Mouse (Mus musculus): ENCODE measurements around the gene Syde2.
"Not testable (repeated sequence)": the region's sequence is repeated elsewhere in the genome, so short reads cannot be mapped to it uniquely, and the experiment has no call there.

The Syde2 gene

GRCm38 (mm10) chr3:145987268-145987969 is at the start of gene Syde2:
Gene Syde2 (plus strand): TSS chr3:145987870.
- peak; percentile 90 for DNase-seq

- no peak for DNase-seq
Observed at GRCm38 (mm10) chr3:145938405-145939349, 49.0 kb upstream of the Syde2 start.

DNA sequence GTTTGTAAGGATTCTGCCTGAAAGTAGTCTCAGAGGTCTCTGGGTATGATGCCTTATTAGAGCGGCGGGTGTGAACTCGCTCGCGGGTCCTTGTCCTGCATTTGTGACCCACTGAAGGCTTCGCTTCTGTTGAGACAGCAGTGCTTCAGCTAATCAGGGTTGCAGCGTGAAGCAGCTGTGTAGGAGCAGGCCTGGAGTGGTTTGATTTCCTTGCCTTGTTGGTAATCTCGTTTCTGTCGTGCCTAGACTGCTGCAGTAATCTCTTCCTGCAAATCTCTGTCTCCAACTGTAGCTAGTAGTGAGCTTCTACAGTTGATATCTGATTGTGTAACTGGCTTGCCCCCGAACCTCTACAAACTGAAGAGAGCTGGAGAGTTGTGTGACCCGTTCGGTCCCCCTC is 48.3 kb upstream of the Syde2 start:
- no peak for DNase-seq

DNA sequence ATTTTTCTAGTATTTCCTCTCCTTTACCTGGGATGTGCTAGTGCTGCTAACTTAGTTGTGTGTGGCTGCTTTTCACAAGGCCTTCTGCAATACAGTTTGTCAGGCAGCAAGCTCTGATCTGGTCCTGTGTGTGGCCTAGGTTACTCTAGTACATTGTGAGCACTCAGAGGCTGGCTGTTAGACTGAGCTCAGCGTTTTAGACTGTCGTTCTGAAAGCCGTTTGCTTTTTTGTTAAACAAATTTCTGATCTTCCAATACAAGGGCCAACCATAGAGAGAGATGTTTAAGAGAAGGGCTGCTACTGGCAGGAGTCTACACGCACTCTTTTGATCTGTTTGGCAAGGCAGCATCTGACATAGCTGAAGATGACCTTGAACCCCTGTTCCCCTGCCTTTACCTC is 47.7 kb upstream of the Syde2 start:
- DNase-seq, result no peak

DNA sequence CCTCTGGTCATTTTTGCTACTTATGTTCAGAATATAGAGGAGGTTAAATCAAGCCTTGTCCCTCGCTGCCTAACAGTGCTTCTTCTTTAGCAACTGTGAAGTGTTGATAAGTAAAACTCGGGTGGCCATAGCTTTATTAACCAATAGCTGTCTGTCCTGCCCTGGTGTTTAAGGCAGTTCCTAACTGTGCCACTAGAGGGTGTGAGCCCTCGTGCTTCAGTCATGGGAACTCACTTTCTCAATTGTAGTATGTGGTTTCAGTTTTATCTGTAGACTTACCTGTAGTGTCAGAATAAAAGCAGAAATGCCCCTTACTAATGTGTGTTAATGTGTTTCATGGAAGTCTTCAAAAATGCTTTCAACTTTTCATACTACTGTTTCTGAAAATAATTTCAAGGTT is 45.7 kb upstream of the Syde2 start:
- peak; percentile 69 for DNase-seq

DNA sequence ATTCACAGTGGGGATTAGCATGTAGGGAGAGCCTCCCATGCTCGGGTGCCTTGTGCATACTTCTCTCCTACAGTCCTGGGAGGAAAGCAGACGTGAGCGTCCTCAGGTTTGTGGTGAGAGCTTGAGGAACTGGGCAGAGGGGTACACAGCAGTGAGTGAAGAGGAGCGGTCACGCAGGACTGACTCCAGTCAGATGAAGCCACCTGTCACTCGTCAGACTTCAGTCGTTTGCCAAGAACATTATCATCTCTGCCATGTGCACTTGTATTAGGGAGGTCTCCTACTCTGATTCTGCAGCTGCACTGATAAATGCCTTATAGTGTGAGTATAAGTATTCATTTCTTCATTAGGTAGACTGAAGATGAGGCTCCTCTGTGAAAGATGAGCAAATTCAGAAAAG is 43.3 kb upstream of the Syde2 start:
- no peak for DNase-seq

DNA sequence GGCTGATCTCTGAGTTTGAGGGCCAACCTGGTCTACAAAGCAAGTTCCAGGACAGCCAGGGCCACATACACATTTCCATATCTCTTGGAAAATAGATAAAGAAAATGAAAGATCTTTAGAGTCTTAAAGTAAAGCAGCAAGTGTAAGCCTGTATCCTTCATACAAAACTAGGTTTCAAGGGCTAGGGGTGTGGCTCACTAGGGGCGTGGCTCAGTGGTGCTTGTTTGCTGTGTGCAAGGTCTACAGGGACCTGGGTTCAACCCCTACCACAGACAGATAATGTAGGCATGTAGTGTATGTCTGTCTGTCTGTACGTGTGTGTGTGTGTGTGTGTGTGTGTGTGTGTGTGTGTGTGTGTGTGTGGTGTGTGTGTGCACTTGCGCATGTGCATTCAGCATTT is 41.8 kb upstream of the Syde2 start:
- no peak for DNase-seq

DNA sequence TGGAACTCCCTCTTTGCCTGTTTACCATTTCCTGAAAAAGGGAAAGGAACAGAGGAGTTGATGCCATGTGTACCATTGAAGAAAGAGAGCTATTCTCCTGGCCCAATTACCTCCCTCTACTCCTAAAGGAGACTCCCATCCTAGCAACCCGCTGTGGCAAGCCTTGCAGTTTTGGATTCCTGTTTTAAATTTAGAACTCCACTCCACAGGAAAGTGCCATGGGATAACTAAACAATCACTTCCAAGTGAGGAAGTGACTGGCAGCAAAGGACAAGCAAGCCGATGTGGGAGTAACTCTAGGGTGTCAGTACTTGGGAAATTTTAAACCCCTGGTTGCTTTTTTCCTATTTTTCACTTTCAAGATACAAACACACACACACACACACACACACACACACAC is 41.0 kb upstream of the Syde2 start:
- DNase-seq, result no peak

- DNase-seq, result no peak
Observed at GRCm38 (mm10) chr3:145947539-145948204, 40.0 kb upstream of the Syde2 start.

DNA sequence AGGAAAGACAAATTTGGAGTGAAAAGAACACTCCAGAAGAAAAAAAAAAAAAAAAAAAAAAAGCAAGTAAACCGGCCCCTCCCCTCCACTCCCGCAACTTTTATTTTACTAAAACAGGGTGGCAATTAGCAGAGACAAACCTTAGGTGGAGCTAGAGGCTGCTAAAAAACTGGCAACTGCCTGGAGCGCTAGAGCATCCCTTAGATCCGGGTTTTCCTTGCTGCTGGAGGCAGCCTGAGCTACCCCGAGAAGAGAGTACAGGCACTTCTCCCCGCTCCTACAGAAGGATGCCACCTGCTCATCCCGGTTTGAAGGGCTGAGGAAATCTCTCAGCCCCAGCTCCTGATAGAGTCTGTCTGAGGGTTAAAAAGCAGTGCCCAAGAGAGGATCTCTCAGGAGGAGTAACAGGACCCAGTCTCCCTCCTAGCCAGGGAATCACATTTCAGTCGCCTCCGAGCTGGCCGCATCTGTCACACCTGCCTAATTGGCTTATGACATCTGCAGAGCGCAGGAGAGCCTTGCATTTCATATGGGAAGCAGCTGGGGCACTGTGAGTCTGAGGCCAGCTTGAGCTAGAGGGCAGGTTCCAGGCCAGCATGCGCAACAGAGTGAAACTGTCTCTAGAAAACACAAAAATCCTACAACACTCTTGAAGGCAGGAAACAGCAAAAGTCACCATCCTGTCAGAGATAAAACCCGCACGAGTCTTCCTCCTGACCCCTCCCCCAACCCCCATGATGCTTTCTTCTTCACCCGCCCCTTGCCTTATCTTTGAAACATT is 37.4 kb upstream of the Syde2 start:
- DNase-seq, result peak; percentile 32

DNA sequence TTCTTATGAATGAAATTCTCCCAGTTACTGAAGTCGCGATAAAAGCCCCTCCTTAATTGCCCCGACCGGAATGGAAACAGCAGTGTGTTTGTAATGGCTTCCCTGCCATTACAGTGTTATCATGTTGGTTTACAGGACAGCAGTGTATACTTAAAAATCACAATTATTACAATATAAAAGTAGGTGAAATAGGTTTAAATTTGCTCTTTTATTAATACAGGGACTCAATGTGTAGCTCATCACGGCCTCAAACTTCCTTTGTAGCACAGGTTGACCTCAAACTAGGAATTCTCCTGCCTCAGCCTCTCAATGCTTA is 36.9 kb upstream of the Syde2 start:
- no peak for DNase-seq

- DNase-seq, result no peak
Observed at GRCm38 (mm10) chr3:145951287-145952165, 36.1 kb upstream of the Syde2 start.

DNA sequence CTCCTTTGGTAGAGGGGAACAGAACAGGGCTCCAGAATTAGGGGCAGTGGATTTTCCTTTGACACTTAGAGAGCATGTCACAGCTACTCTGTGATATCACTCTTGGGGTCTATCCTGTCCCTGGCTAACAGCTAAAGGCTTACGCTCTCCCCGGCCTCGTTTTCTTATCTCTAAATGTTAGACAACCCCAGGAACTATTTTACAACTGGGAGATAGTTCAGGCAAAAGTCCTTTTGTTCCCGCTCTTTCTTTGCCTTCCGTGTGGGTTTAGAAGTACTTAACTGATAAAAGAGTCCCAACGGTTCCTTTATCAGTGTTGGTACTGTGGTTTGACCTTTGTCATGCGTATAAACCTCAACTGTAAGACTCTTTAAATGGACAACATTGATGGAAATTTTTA is 34.7 kb upstream of the Syde2 start:
- no peak for DNase-seq

- DNase-seq, result no peak
Observed at GRCm38 (mm10) chr3:145953411-145953810, 34.3 kb upstream of the Syde2 start.

- no peak for DNase-seq
Observed at GRCm38 (mm10) chr3:145959824-145960223, 27.8 kb upstream of the Syde2 start.

DNA sequence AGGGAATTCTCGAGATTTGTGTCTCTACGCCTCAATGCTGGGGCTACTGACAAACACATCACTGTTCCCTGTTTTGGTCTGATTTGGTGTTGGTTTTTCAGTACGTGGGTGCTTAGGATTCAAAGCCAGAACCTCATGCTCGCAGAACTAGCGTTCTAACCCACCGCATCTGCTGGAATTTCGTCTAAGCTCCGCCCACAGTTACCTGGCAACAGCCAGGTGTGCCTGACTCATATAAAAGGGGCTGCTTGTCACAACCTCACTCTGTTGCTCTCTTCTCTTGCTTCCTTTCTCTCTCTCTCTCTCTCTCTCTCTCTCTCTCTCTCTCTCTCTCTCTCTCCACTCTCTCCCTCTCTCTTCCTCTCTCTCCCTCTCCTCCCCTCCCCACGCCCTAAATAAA is 25.3 kb upstream of the Syde2 start:
- DNase-seq, result no peak

GRCm38 (mm10) chr3:145963101-145964017 is 24.3 kb upstream of the Syde2 start:
- no peak for DNase-seq

GRCm38 (mm10) chr3:145964018-145964387 is 23.7 kb upstream of the Syde2 start:
- no peak for DNase-seq

DNA sequence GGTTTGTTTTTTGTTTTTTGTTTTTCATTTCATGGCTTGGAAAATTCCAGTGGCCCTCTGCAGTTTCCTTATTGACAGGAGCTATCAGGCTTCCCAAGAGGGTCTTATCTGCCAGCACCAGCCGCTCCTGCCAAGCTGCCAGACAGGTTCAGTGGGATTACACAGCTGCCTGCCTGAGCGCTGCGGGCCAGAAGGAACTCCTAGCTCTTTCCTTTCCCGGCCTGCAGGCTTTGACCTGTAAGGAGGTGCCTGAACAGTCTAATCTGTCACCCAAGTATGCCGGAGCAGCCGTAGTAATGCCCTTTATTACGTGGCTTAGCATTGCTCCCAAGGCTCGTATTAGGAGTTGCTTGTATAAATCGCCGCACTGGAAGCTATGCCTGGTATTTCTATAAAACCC is 23.2 kb upstream of the Syde2 start:
- DNase-seq, result no peak

GRCm38 (mm10) chr3:145965583-145965982 is 22.1 kb upstream of the Syde2 start:
- DNase-seq, result not testable (repeated sequence)

- no peak for DNase-seq
Observed at GRCm38 (mm10) chr3:145966806-145967205, 20.9 kb upstream of the Syde2 start.

Data from thymus, postnatal 25 days (tissue).